Mouse (Mus musculus) liver, embryonic 16.5 days (tissue): ENCODE results near the gene Dock8. TPM values are rescaled to one million over a fixed set of nuclear protein-coding genes. Genes with fewer than 3 reads are reported as not detected.
A peak's percentile ranks its signal among the peaks of the same experiment; 100 is the strongest.

Experiments
- ATAC-seq: fragments of 200-750 bp; cut with Nextera tagmentation; 2 replicates; pipeline ENCODE4 v1.8.0; 2017; ENCODE audit warnings: low read depth, mild to moderate bottlenecking, moderate number of reproducible peaks, moderate library complexity
- H3K27ac ChIP-seq: fragments of 300-500 bp; sonication (generic); 2 replicates; pipeline ENCODE4 v1.5.1; 2014; ENCODE audit warnings: mild to moderate bottlenecking, low read length
- H3K27me3 ChIP-seq: fragments of 300-500 bp; sonication (generic); 2 replicates; pipeline ENCODE4 v1.6.1; 2014; ENCODE audit warnings: low read depth, low read length, mixed read lengths; ENCODE audit not compliant: control insufficient read depth, insufficient read depth
- H3K36me3 ChIP-seq: fragments of 300-500 bp; sonication (generic); 2 replicates; pipeline ENCODE4 v1.6.1; 2014; ENCODE audit warnings: mild to moderate bottlenecking; ENCODE audit not compliant: control insufficient read depth, insufficient read depth
- H3K4me1 ChIP-seq: fragments of 300-500 bp; sonication (generic); 2 replicates; pipeline ENCODE4 v1.6.1; 2014; ENCODE audit warnings: low read depth, low read length, mixed read lengths; ENCODE audit not compliant: control insufficient read depth
- H3K4me2 ChIP-seq: fragments of 300-500 bp; sonication (generic); 2 replicates; pipeline ENCODE4 v1.6.1; 2014; ENCODE audit warnings: low read depth, low read length, mixed read lengths
- H3K4me3 ChIP-seq: fragments of 300-500 bp; sonication (generic); 2 replicates; pipeline ENCODE4 v1.5.1; 2014; ENCODE audit warnings: low read depth, mild to moderate bottlenecking, low read length
- H3K9ac ChIP-seq: fragments of 300-500 bp; sonication (generic); 2 replicates; pipeline ENCODE4 v1.6.1; 2014; ENCODE audit warnings: low read depth, low read length
- H3K9me3 ChIP-seq: fragments of 300-500 bp; sonication (generic); replicated peaks from 2 replicates; pipeline ENCODE4 v1.6.1; 2016; ENCODE audit warnings: low read length; ENCODE audit not compliant: control insufficient read depth
- WGBS: fragments of 180-500 bp; shearing (Covaris S2); extraction: QIAGEN DNeasy Blood & Tissue Kit; methylation state at CpG from one replicate; pipeline ENCODE4 v1.1.7; 2014; ENCODE audit not compliant: insufficient replicate concordance; 5-methylcytosine and 5-hydroxymethylcytosine counted together
- polyA plus RNA-seq: library from polyadenylated mRNA; unstranded; fragments of >200 nt; fragmentation: Nextera tagmentation; extraction: Ambion mirVana; gene quantifications from 2 replicates; pipeline ENCODE4 v1.2.1, GENCODE M21; 2015

The Dock8 gene
- polyA plus RNA-seq, 1 experiment from 2014 or later = 8.4 TPM

DNA sequence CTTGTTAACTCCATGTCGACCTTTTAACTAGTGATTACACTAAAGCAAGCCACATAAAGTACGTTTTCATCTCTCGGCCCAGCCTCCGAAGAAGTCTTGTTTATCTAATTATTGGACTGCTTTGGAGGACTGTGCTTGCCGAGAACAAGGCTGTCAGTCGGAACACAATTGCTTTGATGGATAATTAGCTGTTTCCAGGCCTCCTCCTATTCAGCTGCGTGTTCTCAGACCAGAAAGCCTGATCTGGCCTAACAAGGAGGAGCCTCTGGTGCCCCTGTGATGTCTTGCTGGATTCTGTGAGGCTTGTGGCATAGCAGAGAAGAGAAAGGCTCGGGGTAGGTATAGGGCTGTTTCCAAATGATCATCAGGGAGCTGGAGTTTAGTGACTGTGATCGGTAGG lies 106.3 kb downstream of the Dock8 start:
- Histone ChIP-seq H3K4me3 (no peak overlapping the region), H3K4me1 (no peaks in the 10 kb centered on the region), H3K9me3 (no peaks in the 10 kb centered on the region), H3K27ac (no peak overlapping the region), H3K9ac (no peak overlapping the region), H3K4me2 (no peak overlapping the region), H3K36me3 (0 out of 2 replicates have a peak, but pooled peaks cover 2% of the 10 kb centered on the region), H3K27me3 (no peaks in the 10 kb centered on the region)
- WGBS = 53% methylated on average over 9 of the region's 9 CpGs
- ATAC-seq = no peak

DNA sequence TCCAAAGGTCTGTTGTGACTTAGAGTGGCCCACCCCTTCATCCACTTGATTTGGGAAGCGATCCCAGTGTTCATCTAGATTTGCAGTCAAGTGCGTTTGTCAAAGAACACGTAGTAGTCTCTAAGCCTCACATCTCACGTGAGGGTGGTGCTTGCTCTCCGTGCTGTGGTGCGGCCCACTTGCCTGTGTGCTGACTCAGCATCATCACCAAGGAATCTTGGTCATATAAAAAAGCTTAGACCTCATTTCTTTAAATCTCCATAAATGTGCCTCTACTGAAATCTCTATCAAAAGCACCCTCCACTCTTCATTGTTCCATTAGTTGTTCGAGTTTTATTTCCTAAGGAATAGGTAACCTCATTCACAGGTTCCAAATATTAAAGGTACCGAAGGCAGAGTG lies 107.0 kb downstream of the Dock8 start:
- Histone ChIP-seq H3K27me3 (no peaks in the 10 kb centered on the region), H3K4me2 (no peak overlapping the region), H3K4me1 (no peaks in the 10 kb centered on the region), H3K27ac (no peak overlapping the region), H3K36me3 (0 out of 2 replicates have a peak, but pooled peaks cover 2% of the 10 kb centered on the region), H3K4me3 (no peak overlapping the region), H3K9me3 (no peaks in the 10 kb centered on the region), H3K9ac (no peak overlapping the region)
- 82% methylated on average over 8 of the region's 8 CpGs for WGBS
- no peak for ATAC-seq

DNA sequence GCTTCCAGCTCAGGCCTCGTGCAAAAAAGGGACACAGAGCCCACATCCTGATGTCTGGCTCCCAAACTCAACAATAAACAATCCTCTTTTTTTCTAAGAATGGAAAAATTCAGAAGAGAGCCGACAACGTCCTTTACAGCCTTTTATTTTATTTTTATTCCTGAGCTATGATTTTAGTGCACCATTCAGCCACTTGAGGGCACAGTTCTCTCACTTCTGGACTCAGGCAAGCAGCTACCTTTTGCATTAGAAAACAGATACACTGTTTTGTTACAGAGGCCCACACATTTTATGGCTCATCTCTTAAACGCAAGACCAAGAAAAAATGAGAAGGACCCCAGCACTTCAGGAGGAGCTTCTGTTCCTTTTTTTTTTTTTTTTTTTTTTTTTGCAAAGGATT lies 108.1 kb downstream of the Dock8 start:
- Histone ChIP-seq H3K4me1 (no peaks in the 10 kb centered on the region), H3K4me3 (no peak overlapping the region), H3K9me3 (no peaks in the 10 kb centered on the region), H3K9ac (no peak overlapping the region), H3K27me3 (no peaks in the 10 kb centered on the region), H3K4me2 (no peak overlapping the region), H3K36me3 (0 out of 2 replicates have a peak, but pooled peaks cover 2% of the 10 kb centered on the region), H3K27ac (no peak overlapping the region)
- 58% methylated on average over 4 of the region's 4 CpGs for WGBS
- no peak for ATAC-seq

DNA sequence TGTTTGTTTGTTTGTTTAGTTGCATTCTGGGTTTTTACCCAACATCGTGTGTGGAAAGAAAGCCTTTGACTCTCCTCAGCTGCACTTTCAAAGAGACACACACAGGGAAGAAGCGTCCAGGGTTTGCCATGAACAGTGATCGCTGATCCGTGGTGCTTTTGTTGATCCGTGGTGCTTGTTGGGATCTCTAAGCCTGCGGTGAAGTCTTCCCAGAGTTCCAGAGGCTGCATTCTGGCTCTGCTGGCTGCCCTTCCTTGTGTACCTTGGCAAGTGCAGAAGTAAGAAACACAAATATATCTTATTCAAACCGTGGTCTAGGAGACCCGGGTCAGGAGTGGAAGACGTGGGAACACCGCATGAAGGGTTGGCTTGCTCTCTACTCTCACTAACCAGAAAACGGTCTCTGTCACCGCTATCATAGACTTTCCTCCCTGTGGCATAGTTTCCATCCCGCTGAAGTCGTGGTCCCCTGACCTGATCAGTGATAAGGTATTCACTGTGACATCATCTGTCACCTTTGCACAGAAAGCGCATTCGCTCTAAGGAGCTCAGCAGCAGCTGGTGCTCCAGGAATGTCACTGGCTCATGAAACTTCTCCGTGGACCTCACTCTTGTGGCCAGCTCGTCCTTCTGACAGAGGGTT lies 112.4 kb downstream of the Dock8 start:
- Histone ChIP-seq H3K27me3 (no peaks in the 10 kb centered on the region), H3K36me3 (no peaks in the 10 kb centered on the region), H3K4me1 (no peaks in the 10 kb centered on the region), H3K4me2 (peak overlapping the region; percentile 22; the same call in 1 of the 2 replicates), H3K4me3 (no peak overlapping the region), H3K27ac (no peak overlapping the region), H3K9ac (no peak overlapping the region), H3K9me3 (no peaks in the 10 kb centered on the region)
- no peak for ATAC-seq
- WGBS = 65% methylated on average over 18 of the region's 18 CpGs

DNA sequence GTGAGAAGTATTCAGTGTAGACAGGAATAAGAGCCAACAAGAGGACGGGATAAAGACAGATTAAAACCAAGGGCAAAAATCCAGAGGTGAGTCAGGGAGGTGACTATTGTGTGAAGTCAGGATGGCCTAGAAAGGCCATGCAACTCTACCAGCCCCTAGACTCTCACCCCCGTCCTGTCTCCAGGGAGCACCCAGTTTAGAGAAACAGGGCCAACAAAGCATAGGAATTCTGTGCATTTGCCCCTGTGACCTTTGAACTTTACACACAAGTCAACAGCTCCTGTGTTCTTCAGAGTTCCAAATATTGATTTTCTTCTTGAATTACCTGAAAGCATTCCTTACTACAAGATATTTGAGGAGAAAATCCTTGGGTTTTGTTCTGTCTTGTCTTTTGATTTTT lies 117.6 kb downstream of the Dock8 start:
- Histone ChIP-seq H3K4me3 (no peak overlapping the region), H3K27ac (no peak overlapping the region), H3K4me2 (no peak overlapping the region), H3K36me3 (peaks cover 7% of the 10 kb centered on the region), H3K9me3 (no peaks in the 10 kb centered on the region), H3K27me3 (no peaks in the 10 kb centered on the region), H3K9ac (no peak overlapping the region), H3K4me1 (no peaks in the 10 kb centered on the region; the same call in 1 of the 2 replicates)
- WGBS = 50% methylated on average over 2 of the region's 2 CpGs
- ATAC-seq = no peak

DNA sequence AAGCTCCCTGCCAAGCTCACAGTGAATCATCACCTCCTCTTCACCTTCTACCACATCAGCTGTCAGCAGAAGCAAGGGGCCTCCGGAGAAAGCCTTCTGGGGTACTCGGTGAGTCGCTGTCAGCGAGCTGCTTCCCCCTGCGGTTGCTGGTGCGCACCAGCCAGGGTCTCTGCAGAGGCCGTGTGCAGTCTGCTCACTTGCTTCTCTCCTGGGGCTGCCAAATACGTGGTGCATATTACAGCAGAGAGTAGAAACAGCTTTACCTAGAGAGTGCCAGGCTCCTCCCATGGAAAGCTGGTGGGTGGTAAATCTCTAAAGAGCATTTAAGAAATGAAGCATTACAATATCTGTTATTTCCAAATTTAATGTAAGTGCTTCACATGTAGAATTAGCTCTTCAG lies 123.1 kb downstream of the Dock8 start:
- Histone ChIP-seq H3K4me3 (no peak overlapping the region), H3K4me1 (no peaks in the 10 kb centered on the region), H3K4me2 (no peak overlapping the region), H3K27me3 (no peaks in the 10 kb centered on the region), H3K27ac (no peak overlapping the region), H3K36me3 (peaks cover 10% of the 10 kb centered on the region), H3K9ac (no peak overlapping the region), H3K9me3 (no peaks in the 10 kb centered on the region)
- no peak for ATAC-seq
- whole genome bisulfite sequencing = 60% methylated on average over 8 of the region's 8 CpGs

DNA sequence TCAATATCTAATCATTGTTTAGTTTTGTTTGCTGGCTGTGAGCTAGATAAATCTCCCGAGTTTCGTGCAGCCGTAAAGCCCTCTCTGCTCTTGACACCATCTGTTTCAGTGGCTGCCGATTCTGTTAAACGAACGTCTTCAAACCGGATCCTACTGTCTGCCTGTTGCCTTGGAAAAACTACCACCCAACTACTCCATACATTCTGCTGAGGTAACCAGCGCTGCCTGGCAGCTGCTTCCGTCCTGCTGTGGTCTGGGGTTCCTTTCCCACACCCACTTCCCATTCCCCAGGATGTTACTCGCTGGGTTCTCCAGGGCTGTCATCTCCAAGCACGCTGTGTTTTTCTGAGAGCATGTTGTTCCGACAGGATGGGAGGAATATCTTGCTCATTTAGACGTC lies 123.7 kb downstream of the Dock8 start:
- H3K4me1 ChIP-seq = no peaks in the 10 kb centered on the region
- no peak overlapping the region for H3K4me3 ChIP-seq
- peaks cover 10% of the 10 kb centered on the region for H3K36me3 ChIP-seq
- H3K9ac ChIP-seq = no peak overlapping the region
- H3K4me2 ChIP-seq = no peak overlapping the region
- H3K27me3 ChIP-seq = no peaks in the 10 kb centered on the region
- no peaks in the 10 kb centered on the region for H3K9me3 ChIP-seq
- H3K27ac ChIP-seq = no peak overlapping the region
- 50% methylated on average over 13 of the region's 13 CpGs for WGBS
- no peak for ATAC-seq

DNA sequence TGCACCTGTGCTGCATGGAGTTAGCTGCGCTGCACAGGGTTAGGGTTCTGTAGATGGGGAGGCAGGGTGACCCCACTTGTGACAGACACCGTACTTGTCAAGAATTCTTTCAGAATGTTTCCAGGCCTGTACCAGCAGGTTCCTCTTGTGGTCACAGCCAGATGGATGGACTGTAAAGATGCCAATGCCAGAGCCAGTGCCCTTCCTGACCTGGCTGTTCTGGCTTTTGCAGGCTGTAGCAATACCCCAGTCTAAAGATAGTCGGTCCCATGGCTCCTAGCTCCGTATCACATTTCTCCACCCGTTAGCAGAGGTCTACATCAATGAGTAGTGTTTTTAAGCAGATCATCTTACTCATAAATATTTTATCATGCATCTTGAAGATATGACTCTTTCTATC lies 124.1 kb downstream of the Dock8 start:
- Histone ChIP-seq H3K36me3 (peaks cover 10% of the 10 kb centered on the region), H3K4me1 (no peaks in the 10 kb centered on the region), H3K27ac (no peak overlapping the region), H3K9ac (no peak overlapping the region), H3K27me3 (no peaks in the 10 kb centered on the region), H3K4me2 (no peak overlapping the region), H3K9me3 (no peaks in the 10 kb centered on the region), H3K4me3 (no peak overlapping the region)
- WGBS = 73% methylated on average over 5 of the region's 5 CpGs
- no peak for ATAC-seq

DNA sequence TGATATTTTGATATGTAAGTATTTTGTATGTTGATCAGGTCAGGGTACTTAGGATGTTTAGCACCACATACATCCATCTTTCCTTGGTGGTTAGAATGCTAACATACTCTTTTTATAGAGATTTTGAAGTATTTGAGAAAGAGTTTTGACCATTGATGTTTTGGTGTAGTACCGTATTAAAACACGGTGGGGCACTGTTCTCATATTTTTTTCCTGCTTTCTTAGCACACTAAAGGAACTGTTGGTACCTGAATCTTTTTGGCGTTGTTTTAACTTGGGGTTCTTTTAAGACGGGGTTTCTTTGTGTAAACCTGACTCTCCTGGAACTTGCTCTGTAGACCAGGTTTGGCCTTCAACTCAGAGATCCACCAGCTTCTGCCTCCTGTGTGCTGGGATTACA lies 133.0 kb downstream of the Dock8 start:
- WGBS = 37% methylated on average over 4 of the region's 4 CpGs
- Histone ChIP-seq H3K9ac (no peak overlapping the region), H3K27ac (no peak overlapping the region), H3K4me1 (no peaks in the 10 kb centered on the region), H3K36me3 (no peaks in the 10 kb centered on the region), H3K4me3 (no peak overlapping the region), H3K27me3 (no peaks in the 10 kb centered on the region), H3K4me2 (no peak overlapping the region), H3K9me3 (no peaks in the 10 kb centered on the region)
- ATAC-seq = no peak
